Mouse (Mus musculus) kidney, adult 11 months (tissue): ENCODE data around the gene Dnajc7.
"Not testable (repeated sequence)": the region's sequence is repeated elsewhere in the genome, so short reads cannot be mapped to it uniquely, and the experiment has no call there.

Source experiments
- DNase-seq: peaks from one replicate; pipeline ENCODE4 v3.0.0; 2022

The Dnajc7 gene

GRCm38 (mm10) chr11:100545746-100546085 is 74.3 kb downstream of the Dnajc7 start:
- no peak for DNase-seq

DNA sequence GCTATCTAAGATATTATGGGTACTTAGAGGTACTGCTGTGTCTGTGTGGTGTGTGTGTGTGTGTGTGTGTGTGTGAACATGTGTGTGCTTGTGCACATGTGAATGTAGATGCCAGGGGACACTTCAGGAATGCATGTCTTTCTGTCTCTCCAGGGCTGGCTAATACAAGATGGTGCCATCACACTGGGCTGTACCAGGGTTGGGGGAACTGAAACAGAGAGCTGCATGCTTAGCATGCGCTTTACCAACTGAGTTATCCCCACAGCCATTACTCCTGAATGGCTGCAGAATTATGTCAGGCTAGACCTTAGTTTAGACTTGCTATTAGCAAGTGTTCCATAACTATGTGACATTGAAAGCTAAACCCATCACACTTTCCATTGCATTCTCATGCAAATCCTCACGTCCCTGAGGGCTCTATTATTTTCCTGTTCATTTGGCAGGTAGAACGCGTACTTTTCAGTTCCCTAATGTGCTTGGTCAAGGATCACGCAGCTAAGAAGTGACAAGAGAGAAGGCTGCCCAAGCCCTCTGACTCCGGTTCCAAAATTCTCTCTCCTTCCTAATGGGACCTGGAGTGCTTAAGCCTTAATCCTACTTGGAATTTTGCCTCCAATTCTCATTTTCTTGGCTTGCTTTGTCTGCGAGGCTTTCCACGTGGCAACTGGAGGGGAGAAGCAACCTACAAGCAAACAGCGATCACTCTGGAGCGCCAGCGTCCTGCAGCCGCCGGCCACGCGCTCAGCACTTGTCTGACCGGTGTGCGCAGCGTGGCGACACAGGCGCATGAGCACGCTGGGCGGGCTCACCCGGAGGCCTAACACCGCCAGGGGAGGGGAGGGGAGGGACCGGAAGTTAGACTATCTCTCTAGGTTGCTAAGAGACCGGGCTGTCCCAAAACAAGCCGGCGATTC is 74.9 kb downstream of the Dnajc7 start, which contains the start of gene Ttc25:
TSS of gene Ttc25 (plus strand) at position 776 of the 914 bp plus-strand sequence.
- DNase-seq, result peak; percentile 90

DNA sequence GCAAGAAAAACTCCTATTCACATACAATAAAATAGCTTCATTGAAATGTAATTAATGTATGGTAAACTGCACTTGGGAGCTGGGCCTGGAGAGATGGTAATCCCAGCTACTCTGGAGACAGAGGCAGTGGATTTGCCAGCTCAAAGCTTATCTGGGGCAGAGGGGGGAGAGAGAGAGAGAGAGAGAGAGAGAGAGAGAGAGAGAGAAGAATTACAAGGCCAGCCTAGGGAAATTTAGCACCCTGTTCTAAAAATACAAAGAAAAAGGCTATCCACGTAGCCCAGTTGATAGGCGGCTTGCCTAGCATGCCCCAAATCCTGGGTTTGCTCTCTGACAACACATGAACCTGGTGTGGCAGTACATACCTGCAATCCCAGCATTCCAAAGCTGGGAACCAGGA is 78.4 kb downstream of the Dnajc7 start:
- DNase-seq, result no peak

DNA sequence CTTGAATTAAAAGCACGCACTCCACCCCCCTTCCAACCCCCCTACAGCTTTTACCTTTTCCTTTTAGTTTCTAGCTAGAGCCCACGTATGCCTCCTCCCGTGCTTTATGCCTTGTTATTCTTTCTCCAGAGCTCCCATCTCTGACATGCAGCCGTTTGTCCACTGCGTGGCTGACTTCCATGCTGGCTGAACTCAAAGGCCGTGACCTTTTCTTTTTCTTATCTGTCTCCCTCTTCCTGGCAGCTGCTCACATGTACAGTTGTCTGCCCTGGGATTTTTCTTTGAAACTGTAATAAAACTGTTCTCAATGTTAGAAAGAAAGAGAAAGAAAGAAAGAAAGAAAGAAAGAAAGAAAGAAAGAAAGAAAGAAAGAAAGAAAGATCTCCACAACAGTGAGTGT is 79.0 kb downstream of the Dnajc7 start:
- no peak for DNase-seq

- DNase-seq, result no peak
Measured at GRCm38 (mm10) chr11:100536466-100536865, 83.5 kb downstream of the Dnajc7 start.

DNA sequence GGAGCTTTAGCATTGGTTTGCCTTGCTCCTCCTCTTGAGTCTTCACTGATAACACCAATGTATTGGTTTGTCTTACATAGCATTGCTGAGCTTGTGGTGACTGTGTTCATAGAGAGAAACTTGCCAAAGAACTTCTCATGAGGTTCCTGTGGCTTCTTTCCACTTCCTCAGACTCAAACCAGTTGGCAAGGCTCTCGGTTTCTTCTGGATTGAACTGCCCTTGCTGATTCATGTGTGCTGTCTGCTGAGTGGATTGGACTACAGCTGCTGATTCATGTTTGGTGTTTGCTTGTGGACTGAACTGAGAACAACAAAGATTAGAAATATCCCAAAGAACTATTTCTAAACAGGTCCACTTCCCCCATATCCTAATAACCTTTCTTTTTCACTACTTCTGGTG is 84.0 kb downstream of the Dnajc7 start:
- DNase-seq, result no peak

- not testable (repeated sequence) for DNase-seq
Measured at GRCm38 (mm10) chr11:100534821-100535220, 85.1 kb downstream of the Dnajc7 start.

DNA sequence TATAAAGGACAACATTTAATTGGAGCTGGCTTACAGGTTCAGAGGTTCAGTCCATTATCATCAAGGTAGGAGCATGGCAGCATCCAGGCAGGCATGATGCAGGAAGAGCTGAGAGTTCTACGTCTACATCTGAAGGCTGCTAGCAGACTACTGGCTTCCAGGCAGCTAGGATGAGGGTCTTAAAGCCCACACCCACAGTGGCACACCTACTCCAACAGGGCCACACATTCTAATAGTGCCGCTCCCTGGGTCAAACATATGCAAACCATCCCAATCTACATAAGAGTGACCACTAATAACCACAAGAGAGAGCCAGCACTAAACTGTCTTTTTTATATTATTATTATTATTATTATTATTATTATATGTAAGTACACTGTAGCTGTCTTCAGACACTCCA is 85.6 kb downstream of the Dnajc7 start:
- not testable (repeated sequence) for DNase-seq

- DNase-seq, result no peak
Measured at GRCm38 (mm10) chr11:100533871-100534270, 86.1 kb downstream of the Dnajc7 start.
